Mouse (Mus musculus) heart, postnatal 0 days (tissue): ENCODE measurements around the gene Hpgd. TPM values are rescaled to one million over a fixed set of nuclear protein-coding genes. Genes with fewer than 3 reads are reported as not detected.
"Not testable (repeated sequence)": the region's sequence is repeated elsewhere in the genome, so short reads cannot be mapped to it uniquely, and the experiment has no call there.

ENCODE experiments used
- ATAC-seq: fragments of 200-750 bp; cut with Nextera tagmentation; 2 replicates; pipeline ENCODE4 v1.8.0; 2017; ENCODE audit warnings: low read depth, moderate number of reproducible peaks, moderate library complexity; ENCODE audit not compliant: insufficient read depth
- DNase-seq: peaks from one replicate; pipeline ENCODE4 v3.0.0-alpha.2; 2016; ENCODE audit warnings: low spot score
- H3K27ac ChIP-seq: fragments of 300-500 bp; sonication (generic); 2 replicates; pipeline ENCODE4 v1.5.1; 2014; ENCODE audit warnings: low read depth, mild to moderate bottlenecking
- H3K27me3 ChIP-seq: fragments of 300-500 bp; sonication (generic); 2 replicates; pipeline ENCODE4 v1.6.1; 2014; ENCODE audit warnings: low read length, mixed read lengths; ENCODE audit not compliant: control insufficient read depth, insufficient read depth
- H3K36me3 ChIP-seq: fragments of 300-500 bp; sonication (generic); replicated peaks from 2 replicates; pipeline ENCODE4 v1.6.1; 2014; ENCODE audit warnings: low read length, mixed read lengths; ENCODE audit not compliant: control insufficient read depth, insufficient read depth
- H3K4me1 ChIP-seq: fragments of 300-500 bp; sonication (generic); 2 replicates; pipeline ENCODE4 v1.6.1; 2014; ENCODE audit warnings: antibody characterized with exemption; ENCODE audit not compliant: control insufficient read depth, insufficient read depth
- H3K4me2 ChIP-seq: fragments of 300-500 bp; sonication (generic); 2 replicates; pipeline ENCODE4 v1.6.1; 2014; ENCODE audit warnings: low read depth, mild to moderate bottlenecking, low read length, moderate library complexity
- H3K4me3 ChIP-seq: fragments of 300-500 bp; sonication (generic); 2 replicates; pipeline ENCODE4 v1.5.1; 2014; ENCODE audit warnings: low read depth, low read length
- H3K9ac ChIP-seq: fragments of 300-500 bp; sonication (generic); replicated peaks from 2 replicates; pipeline ENCODE4 v1.6.1; 2014; ENCODE audit warnings: low read depth, low read length, mixed read lengths
- H3K9me3 ChIP-seq: fragments of 300-500 bp; sonication (generic); replicated peaks from 2 replicates; pipeline ENCODE4 v1.6.1; 2016; ENCODE audit warnings: low read length; ENCODE audit not compliant: control insufficient read depth
- CTCF ChIP-seq: IDR thresholded peaks from 2 replicates; pipeline ENCODE4 v1.5.1; 2016; ENCODE audit warnings: antibody characterized with exemption, control low read depth, low read depth
- EP300 ChIP-seq: IDR thresholded peaks from 2 replicates; pipeline ENCODE4 v1.6.1; 2016; ENCODE audit warnings: antibody characterized with exemption, low read depth
- WGBS: fragments of 180-500 bp; shearing (Covaris S2); extraction: QIAGEN DNeasy Blood & Tissue Kit; methylation state at CpG from one replicate; pipeline ENCODE4 v1.1.7; 2014; 5-methylcytosine and 5-hydroxymethylcytosine counted together
- polyA plus RNA-seq: library from polyadenylated mRNA; unstranded; fragments of >200 nt; fragmentation: Nextera tagmentation; extraction: Ambion mirVana; gene quantifications from 2 replicates; pipeline ENCODE4 v1.2.1, GENCODE M21; 2015
- total RNA-seq: library from RNA; depleted of rRNA; stranded (reverse); fragments of >200 nt; gene quantifications from 2 replicates; pipeline ENCODE4 v1.2.3, GENCODE M21; 2014; ENCODE audit warnings: low replicate concordance; rRNA removed

Hpgd gene
- total RNA-seq, result 2.9 and 6.3 TPM in 2 replicates
- 11.5 and 13.6 TPM in 2 replicates for polyA plus RNA-seq

DNA sequence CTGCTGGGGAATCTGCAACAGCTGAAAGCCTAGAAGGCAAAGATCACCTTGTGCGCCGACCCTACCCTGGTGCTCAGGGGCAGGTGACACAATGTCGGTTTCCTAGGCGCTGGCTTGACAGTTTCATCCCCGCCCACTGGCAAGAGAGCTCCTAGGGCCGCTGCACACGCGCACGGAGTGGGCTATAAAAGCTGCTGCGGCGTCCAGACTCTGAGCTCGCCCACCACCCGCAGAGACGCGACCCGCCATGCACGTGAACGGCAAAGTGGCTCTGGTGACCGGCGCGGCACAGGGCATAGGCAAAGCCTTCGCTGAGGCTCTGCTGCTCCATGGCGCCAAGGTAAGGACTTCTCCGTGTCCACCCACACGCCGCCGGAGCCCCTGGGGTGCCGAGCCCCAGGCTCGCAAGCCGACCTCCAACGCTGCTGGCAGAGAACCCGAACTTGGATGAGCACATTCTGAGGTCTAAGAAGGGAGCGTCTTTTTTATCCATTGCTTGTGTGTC is at the start of gene Hpgd:
Hpgd (plus strand) TSS at position 213 of the 505 bp plus-strand sequence.
- 0 out of 2 replicates have a peak, but pooled peaks cover 9% of the 10 kb centered on the region for H3K27me3 ChIP-seq
- no peaks in the 10 kb centered on the region for H3K36me3 ChIP-seq
- under 1% methylated on average over 33 of the region's 33 CpGs for WGBS
- H3K4me2 ChIP-seq, result peak within 1 kb of the TSS; percentile 92
- no peaks in the 10 kb centered on the region for H3K9me3 ChIP-seq
- peak; percentile 36 for DNase-seq
- H3K9ac ChIP-seq, result peak within 1 kb of the TSS; percentile 32
- TF ChIP-seq EP300 (no peak), CTCF (no peak)
- H3K4me3 ChIP-seq, result peak within 1 kb of the TSS; percentile 59
- no peak within 1 kb of the TSS for H3K27ac ChIP-seq
- peak; percentile 67 for ATAC-seq
- H3K4me1 ChIP-seq, result no peaks in the 10 kb centered on the region

DNA sequence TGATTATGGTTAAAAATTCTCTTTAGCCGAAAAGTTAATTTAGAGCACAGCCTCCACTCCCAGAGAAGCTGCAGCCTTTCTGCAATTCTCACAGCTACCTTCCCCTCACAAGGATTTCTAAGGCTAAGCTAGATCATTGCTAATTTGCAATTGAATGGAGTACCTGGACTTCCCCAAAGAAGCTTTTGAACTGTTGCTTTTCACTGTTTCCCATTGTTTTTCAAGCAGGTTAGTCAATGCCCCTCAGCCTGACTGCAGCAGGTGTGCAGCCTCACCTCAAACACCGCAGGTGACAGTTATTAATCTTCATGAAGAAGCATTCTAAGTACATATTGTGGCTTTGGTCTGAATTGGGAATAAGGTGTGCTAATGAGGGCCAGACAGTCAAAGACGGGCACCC is 42.7 kb upstream of the Hpgd start:
- not testable (repeated sequence) for H3K4me2 ChIP-seq, H3K27ac ChIP-seq, H3K27me3 ChIP-seq, H3K9ac ChIP-seq, H3K4me1 ChIP-seq, H3K9me3 ChIP-seq, DNase-seq, H3K4me3 ChIP-seq, ATAC-seq, H3K36me3 ChIP-seq
- 66% methylated on average over 3 of the region's 3 CpGs for WGBS

DNA sequence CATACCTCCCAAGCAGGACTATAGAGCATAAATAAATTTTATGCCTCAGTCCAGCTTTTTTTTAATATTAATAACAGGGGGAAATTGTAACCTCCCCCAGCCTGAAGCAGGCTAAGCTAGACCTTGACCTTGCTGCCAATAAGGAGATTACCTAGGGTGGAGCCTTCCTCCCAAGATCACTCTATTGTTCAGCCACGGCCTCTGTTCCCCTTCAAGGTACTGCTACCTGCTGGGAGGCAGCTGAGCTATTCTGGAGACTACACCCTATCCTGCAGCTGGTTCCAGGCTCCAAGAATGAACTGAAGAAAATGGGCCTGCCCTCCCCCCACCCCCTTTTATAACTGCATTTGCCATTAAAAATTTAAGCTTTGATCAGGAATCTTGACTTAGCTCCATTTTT is 42.1 kb upstream of the Hpgd start:
- H3K9ac ChIP-seq, result no peak overlapping the region
- TF ChIP-seq EP300 (no peak), CTCF (no peak)
- ATAC-seq (no peak), DNase-seq (no peak)
- no peaks in the 10 kb centered on the region for H3K4me1 ChIP-seq
- no peak overlapping the region for H3K27ac ChIP-seq
- WGBS, result 50% methylated on average over 1 of the region's 1 CpGs
- no peaks in the 10 kb centered on the region for H3K36me3 ChIP-seq
- no peaks in the 10 kb centered on the region for H3K9me3 ChIP-seq
- H3K4me2 ChIP-seq, result no peak overlapping the region
- H3K4me3 ChIP-seq, result no peak overlapping the region
- no peaks in the 10 kb centered on the region for H3K27me3 ChIP-seq

DNA sequence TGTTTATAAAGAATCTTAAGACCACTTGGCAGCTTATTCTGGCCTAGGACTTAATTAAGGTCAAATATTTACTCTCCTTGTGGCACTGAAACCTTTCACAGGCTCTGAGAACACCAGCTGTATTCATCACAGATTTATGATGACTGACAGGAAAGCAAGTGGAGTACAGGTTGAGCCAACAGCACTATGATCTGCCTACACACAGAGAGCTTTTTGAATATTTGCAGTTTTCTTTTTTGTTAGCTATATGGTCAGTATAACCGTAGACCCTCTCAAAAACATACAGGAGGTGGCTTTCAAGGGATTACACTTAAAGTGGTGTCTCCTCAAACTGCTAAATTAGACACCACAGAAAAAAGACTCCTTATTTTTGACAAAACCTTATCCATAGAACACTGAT is 33.2 kb upstream of the Hpgd start:
- TF ChIP-seq CTCF, result no peak
- TF ChIP-seq EP300, result no peak
- Histone ChIP-seq H3K9me3 (no peaks in the 10 kb centered on the region), H3K4me2 (no peak overlapping the region), H3K27me3 (no peaks in the 10 kb centered on the region), H3K4me3 (no peak overlapping the region), H3K36me3 (no peaks in the 10 kb centered on the region), H3K4me1 (no peaks in the 10 kb centered on the region), H3K27ac (no peak overlapping the region), H3K9ac (no peak overlapping the region)
- ATAC-seq (no peak), DNase-seq (no peak)
- WGBS, result 68% methylated on average over 1 of the region's 1 CpGs

DNA sequence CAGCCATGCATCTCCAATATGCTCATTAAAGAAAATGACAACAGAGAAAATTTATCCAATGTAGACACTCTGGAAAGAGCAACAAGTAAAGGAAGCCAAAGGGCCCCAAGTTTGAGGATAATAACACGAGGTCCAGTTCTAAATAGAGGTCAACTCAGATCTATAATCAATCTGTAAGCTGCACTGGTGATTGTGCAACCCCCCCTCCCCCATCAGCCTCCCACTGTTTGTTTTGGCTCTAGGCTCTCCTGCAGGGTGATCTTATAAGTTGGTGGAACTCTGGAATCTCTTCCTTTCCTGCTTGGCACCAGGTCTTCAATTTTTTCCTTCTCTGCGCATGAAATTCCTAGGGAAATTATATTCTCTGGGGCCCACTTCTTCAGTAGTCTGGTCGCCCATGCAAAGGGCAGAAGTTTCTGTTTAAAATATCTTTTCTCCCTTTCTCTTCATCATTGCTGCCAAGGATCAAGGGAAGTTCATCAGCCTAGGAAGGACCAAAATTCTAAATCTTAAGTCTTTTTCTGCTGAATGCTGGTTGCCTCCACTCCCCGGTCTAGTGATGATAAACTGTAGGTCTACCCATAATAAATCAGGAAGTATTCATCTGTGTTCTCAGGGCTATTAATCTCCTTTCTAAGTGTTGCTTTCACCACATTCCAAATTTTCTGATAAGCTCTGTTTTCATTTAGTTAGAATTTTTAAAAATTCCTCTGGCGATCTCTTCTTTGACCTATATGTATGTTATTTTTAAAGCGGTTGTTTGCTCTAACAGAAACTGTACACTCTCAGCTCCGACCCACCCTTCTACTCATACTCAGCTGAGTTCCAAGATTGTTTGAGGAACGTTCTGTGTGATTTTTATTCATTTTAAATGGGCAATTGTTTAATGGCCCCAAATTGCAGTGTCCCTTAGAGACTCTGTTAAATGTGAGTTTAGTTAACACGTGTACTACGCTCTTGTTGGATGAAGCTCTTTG is 24.4 kb upstream of the Hpgd start:
- H3K4me2 ChIP-seq, result no peak overlapping the region
- WGBS, result 50% methylated on average over 10 of the region's 10 CpGs
- H3K4me3 ChIP-seq, result no peak overlapping the region
- TF ChIP-seq EP300 (no peak), CTCF (no peak)
- no peak for ATAC-seq
- H3K9ac ChIP-seq, result no peak overlapping the region
- H3K9me3 ChIP-seq, result no peaks in the 10 kb centered on the region
- H3K36me3 ChIP-seq, result no peaks in the 10 kb centered on the region
- DNase-seq, result no peak
- no peak overlapping the region for H3K27ac ChIP-seq
- no peaks in the 10 kb centered on the region for H3K27me3 ChIP-seq
- H3K4me1 ChIP-seq, result 0 out of 2 replicates have a peak, but pooled peaks cover 8% of the 10 kb centered on the region
